Mouse (Mus musculus): Measurements from ENCODE around the gene Sap30l. TPM values are rescaled to one million over a fixed set of nuclear protein-coding genes. Genes with fewer than 3 reads are reported as not detected.

Sap30l gene
- total RNA-seq, 1 experiment, result 29.2 TPM

DNA sequence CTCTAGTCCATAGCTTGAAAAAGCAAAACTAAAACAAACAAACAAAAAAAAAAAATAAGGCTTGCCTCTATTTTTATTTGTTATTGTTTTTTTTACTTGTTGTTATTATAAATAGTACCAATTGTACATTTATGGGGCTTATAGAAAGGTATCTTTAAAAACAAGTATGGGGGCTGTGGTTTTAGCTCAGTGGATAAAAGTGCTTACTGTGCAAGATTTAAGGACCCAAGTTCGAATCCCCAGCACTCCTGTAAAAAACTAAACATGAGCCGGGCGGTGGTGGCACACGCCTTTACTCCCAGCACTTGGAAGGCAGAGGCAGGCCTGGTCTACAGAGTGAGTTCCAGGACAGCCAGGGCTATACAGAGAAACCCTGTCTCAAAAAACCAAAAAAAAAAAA is 40.1 kb upstream of the Sap30l start:
- no peaks in the 10 kb centered on the region for H3K9me3 ChIP-seq (ENCODE audit: control insufficient read depth, insufficient read depth, low read depth, low read length)
- TF ChIP-seq CHD2 (IDR thresholded peaks at IDR 0.05; ENCODE audit: low read depth, low read length) (no peak), MAFK (IDR thresholded peaks at IDR 0.05; ENCODE audit: insufficient read depth, low read depth, low read length) (peak; percentile 59; the same call in 1 of the 2 replicates)
- no peak overlapping the region for H3K4me3 ChIP-seq (ENCODE audit: insufficient read depth in 1 of 2, low read depth in 1 of 2, low read length in 2 of 2, poor library complexity in 1 of 2, severe bottlenecking in 1 of 2)
- H3K9ac ChIP-seq (ENCODE audit: insufficient read depth, low read depth, low read length, poor library complexity, severe bottlenecking), result no peak overlapping the region
- in situ Hi-C loops (cut with MboI; ENCODE audit: low sequenced_read_pairs in 2 of 2, unreplicated experiment in 2 of 2), result no loop called here
- H3K36me3 ChIP-seq (ENCODE audit: control insufficient read depth, insufficient read depth, low read length, poor library complexity, severe bottlenecking), result peaks cover 2% of the 10 kb centered on the region; the same call in 1 of the 2 replicates
- no peak for DNase-seq (ENCODE audit: low read depth, low spot score)
- peaks cover 0 to 3% of the 10 kb centered on the region in 2 experiments; a peak in 1 of 4 replicates for H3K4me1 ChIP-seq (ENCODE audit: control insufficient read depth in 2 of 2, insufficient read depth in 2 of 2, low read length in 2 of 2, poor library complexity in 1 of 2)
- H3K27ac ChIP-seq (ENCODE audit: insufficient read depth, low read depth, low read length, poor library complexity, severe bottlenecking), result no peak overlapping the region

GRCm38 (mm10) chr11:57764124-57764523 is 37.3 kb upstream of the Sap30l start:
- H3K4me3 ChIP-seq (ENCODE audit: insufficient read depth in 1 of 2, low read depth in 1 of 2, low read length in 2 of 2, poor library complexity in 1 of 2, severe bottlenecking in 1 of 2), result no peak overlapping the region
- peaks cover 8% of the 10 kb centered on the region; the same call in 1 of the 2 replicates for H3K36me3 ChIP-seq (ENCODE audit: control insufficient read depth, insufficient read depth, low read length, poor library complexity, severe bottlenecking)
- H3K9me3 ChIP-seq (ENCODE audit: control insufficient read depth, insufficient read depth, low read depth, low read length), result no peaks in the 10 kb centered on the region
- no peak overlapping the region for H3K9ac ChIP-seq (ENCODE audit: insufficient read depth, low read depth, low read length, poor library complexity, severe bottlenecking)
- H3K4me1 ChIP-seq (ENCODE audit: control insufficient read depth in 2 of 2, insufficient read depth in 2 of 2, low read length in 2 of 2, poor library complexity in 1 of 2), result peaks cover 0 to 6% of the 10 kb centered on the region in 2 experiments; a peak in 1 of 4 replicates
- in situ Hi-C loops (cut with MboI; ENCODE audit: low sequenced_read_pairs in 2 of 2, unreplicated experiment in 2 of 2), result no loop called here
- peak; percentile 31 for DNase-seq (ENCODE audit: low read depth, low spot score)
- no peak overlapping the region for H3K27ac ChIP-seq (ENCODE audit: insufficient read depth, low read depth, low read length, poor library complexity, severe bottlenecking)
- no peak for TF ChIP-seq CHD2 (IDR thresholded peaks at IDR 0.05; ENCODE audit: low read depth, low read length)
- 0 out of 2 replicates have a peak, but pooled peaks have one; percentile 21 for TF ChIP-seq ZC3H11A (IDR thresholded peaks at IDR 0.05; ENCODE audit: borderline replicate concordance, low read depth, low read length)
- no peak for TF ChIP-seq MAFK (IDR thresholded peaks at IDR 0.05; ENCODE audit: insufficient read depth, low read depth, low read length)
- TF ChIP-seq HCFC1 (IDR thresholded peaks at IDR 0.05; ENCODE audit: borderline replicate concordance, insufficient read depth, low read length), result no peak
- no peak for TF ChIP-seq ZNF384 (IDR thresholded peaks at IDR 0.05; ENCODE audit: low read depth, low read length)

DNA sequence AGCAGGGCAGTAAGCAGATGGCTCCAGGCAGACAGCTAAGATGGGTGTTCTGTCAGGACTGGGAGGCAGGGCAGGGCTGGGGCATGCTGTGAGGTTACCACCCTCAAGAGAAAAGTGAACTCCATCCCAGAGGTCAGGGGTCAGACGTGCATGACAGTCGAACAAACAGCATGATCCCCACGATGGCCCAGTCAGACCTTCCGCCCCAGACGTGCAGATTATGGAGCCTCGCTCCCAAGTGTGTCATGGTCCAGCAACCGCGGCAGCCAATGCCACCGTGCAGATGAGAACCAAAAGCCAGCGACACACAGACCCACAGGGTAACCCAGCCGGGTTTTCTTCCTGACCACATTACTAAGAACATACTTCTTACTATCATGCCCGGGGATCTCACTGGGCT is 34.8 kb upstream of the Sap30l start:
- H3K36me3 ChIP-seq (ENCODE audit: control insufficient read depth, insufficient read depth, low read length, poor library complexity, severe bottlenecking), result peaks cover 11% of the 10 kb centered on the region; the same call in 1 of the 2 replicates
- H3K4me1 ChIP-seq (ENCODE audit: control insufficient read depth in 2 of 2, insufficient read depth in 2 of 2, low read length in 2 of 2, poor library complexity in 1 of 2), result peaks cover 0 to 6% of the 10 kb centered on the region in 2 experiments; a peak in 1 of 4 replicates
- H3K4me3 ChIP-seq (ENCODE audit: insufficient read depth in 1 of 2, low read depth in 1 of 2, low read length in 2 of 2, poor library complexity in 1 of 2, severe bottlenecking in 1 of 2), result no peak overlapping the region
- no peak for TF ChIP-seq CHD2 (IDR thresholded peaks at IDR 0.05; ENCODE audit: low read depth, low read length)
- TF ChIP-seq ZNF384 (IDR thresholded peaks at IDR 0.05; ENCODE audit: low read depth, low read length), result no peak
- no peak for TF ChIP-seq MAFK (IDR thresholded peaks at IDR 0.05; ENCODE audit: insufficient read depth, low read depth, low read length)
- TF ChIP-seq HCFC1 (IDR thresholded peaks at IDR 0.05; ENCODE audit: borderline replicate concordance, insufficient read depth, low read length), result no peak
- TF ChIP-seq ZC3H11A (IDR thresholded peaks at IDR 0.05; ENCODE audit: borderline replicate concordance, low read depth, low read length), result no peak
- no peak overlapping the region for H3K9ac ChIP-seq (ENCODE audit: insufficient read depth, low read depth, low read length, poor library complexity, severe bottlenecking)
- no peak for DNase-seq (ENCODE audit: low read depth, low spot score)
- in situ Hi-C loops (cut with MboI; ENCODE audit: low sequenced_read_pairs in 2 of 2, unreplicated experiment in 2 of 2), result no loop called here
- H3K27ac ChIP-seq (ENCODE audit: insufficient read depth, low read depth, low read length, poor library complexity, severe bottlenecking), result no peak overlapping the region
- no peaks in the 10 kb centered on the region for H3K9me3 ChIP-seq (ENCODE audit: control insufficient read depth, insufficient read depth, low read depth, low read length)

DNA sequence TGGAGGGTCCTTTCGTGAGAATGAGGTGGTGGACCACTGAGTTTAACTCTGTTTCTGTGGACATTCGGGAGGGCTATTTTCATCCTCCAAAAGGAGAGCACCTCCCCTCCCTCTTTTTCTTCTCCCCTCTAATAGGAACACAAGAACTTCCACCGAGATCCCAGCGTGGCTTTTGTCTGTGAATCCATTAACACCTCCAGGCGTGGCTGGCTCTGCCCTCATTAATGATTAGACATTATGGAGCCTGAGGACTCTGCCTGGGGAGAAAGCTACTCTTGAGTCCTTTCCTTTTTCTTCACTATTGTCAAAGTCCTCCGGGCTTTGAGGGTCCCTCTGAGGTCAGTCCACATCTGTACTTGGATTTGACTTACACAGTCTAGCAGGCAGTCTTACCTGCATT is 34.3 kb upstream of the Sap30l start:
- no peak overlapping the region for H3K27ac ChIP-seq (ENCODE audit: insufficient read depth, low read depth, low read length, poor library complexity, severe bottlenecking)
- no peak for DNase-seq (ENCODE audit: low read depth, low spot score)
- no peak overlapping the region for H3K9ac ChIP-seq (ENCODE audit: insufficient read depth, low read depth, low read length, poor library complexity, severe bottlenecking)
- H3K4me1 ChIP-seq (ENCODE audit: control insufficient read depth in 2 of 2, insufficient read depth in 2 of 2, low read length in 2 of 2, poor library complexity in 1 of 2), result peaks cover 0 to 6% of the 10 kb centered on the region in 2 experiments; a peak in 1 of 4 replicates
- in situ Hi-C loops (cut with MboI; ENCODE audit: low sequenced_read_pairs in 2 of 2, unreplicated experiment in 2 of 2), result no loop called here
- no peak overlapping the region for H3K4me3 ChIP-seq (ENCODE audit: insufficient read depth in 1 of 2, low read depth in 1 of 2, low read length in 2 of 2, poor library complexity in 1 of 2, severe bottlenecking in 1 of 2)
- TF ChIP-seq CHD2 (IDR thresholded peaks at IDR 0.05; ENCODE audit: low read depth, low read length), result no peak
- no peak for TF ChIP-seq ZNF384 (IDR thresholded peaks at IDR 0.05; ENCODE audit: low read depth, low read length)
- no peak for TF ChIP-seq HCFC1 (IDR thresholded peaks at IDR 0.05; ENCODE audit: borderline replicate concordance, insufficient read depth, low read length)
- no peak for TF ChIP-seq ZC3H11A (IDR thresholded peaks at IDR 0.05; ENCODE audit: borderline replicate concordance, low read depth, low read length)
- TF ChIP-seq MAFK (IDR thresholded peaks at IDR 0.05; ENCODE audit: insufficient read depth, low read depth, low read length), result no peak
- peaks cover 11% of the 10 kb centered on the region; the same call in 1 of the 2 replicates for H3K36me3 ChIP-seq (ENCODE audit: control insufficient read depth, insufficient read depth, low read length, poor library complexity, severe bottlenecking)
- no peaks in the 10 kb centered on the region for H3K9me3 ChIP-seq (ENCODE audit: control insufficient read depth, insufficient read depth, low read depth, low read length)

DNA sequence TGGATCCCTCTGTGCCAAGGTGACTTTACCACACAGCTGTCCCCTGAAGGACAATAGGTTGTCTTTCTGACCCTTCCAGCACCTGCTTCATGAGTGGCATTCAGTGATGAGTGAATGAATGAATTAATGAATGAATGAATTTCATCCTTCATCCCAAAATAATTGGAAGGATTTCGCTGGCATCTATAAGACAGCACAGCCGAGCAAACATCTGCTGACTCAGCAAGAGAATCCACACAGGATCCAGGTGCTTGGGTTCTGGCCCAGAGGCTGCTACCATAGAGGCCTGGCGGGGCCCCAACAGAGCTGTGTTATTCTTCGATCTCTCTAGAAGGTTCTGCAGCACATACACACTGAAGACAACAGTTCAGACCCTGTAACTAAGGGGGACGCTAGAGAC is 30.7 kb upstream of the Sap30l start:
- Histone ChIP-seq H3K9me3 (ENCODE audit: control insufficient read depth, insufficient read depth, low read depth, low read length) (no peaks in the 10 kb centered on the region), H3K27ac (ENCODE audit: insufficient read depth, low read depth, low read length, poor library complexity, severe bottlenecking) (no peak overlapping the region), H3K36me3 (ENCODE audit: control insufficient read depth, insufficient read depth, low read length, poor library complexity, severe bottlenecking) (peaks cover 11% of the 10 kb centered on the region; the same call in 1 of the 2 replicates), H3K9ac (ENCODE audit: insufficient read depth, low read depth, low read length, poor library complexity, severe bottlenecking) (no peak overlapping the region), H3K4me3 (ENCODE audit: insufficient read depth in 1 of 2, low read depth in 1 of 2, low read length in 2 of 2, poor library complexity in 1 of 2, severe bottlenecking in 1 of 2) (no peak overlapping the region), H3K4me1 (ENCODE audit: control insufficient read depth in 2 of 2, insufficient read depth in 2 of 2, low read length in 2 of 2, poor library complexity in 1 of 2) (peaks cover 0 to 7% of the 10 kb centered on the region in 2 experiments; a peak in 1 of 4 replicates)
- DNase-seq (ENCODE audit: low read depth, low spot score), result no peak
- in situ Hi-C loops (cut with MboI; ENCODE audit: low sequenced_read_pairs in 2 of 2, unreplicated experiment in 2 of 2), result loop anchor here in 1 of 2 experiments (10.0 kb wide), 1 partner anchor 226 kb away; no protein-coding TSS in a partner anchor
- no peak for TF ChIP-seq MAFK (IDR thresholded peaks at IDR 0.05; ENCODE audit: insufficient read depth, low read depth, low read length)
- TF ChIP-seq HCFC1 (IDR thresholded peaks at IDR 0.05; ENCODE audit: borderline replicate concordance, insufficient read depth, low read length), result no peak
- TF ChIP-seq CHD2 (IDR thresholded peaks at IDR 0.05; ENCODE audit: low read depth, low read length), result no peak
